Mouse (Mus musculus): ENCODE results near the gene Clec18a. TPM values are rescaled to one million over a fixed set of nuclear protein-coding genes. Genes with fewer than 3 reads are reported as not detected.
A peak's percentile ranks its signal among the peaks of the same experiment; 100 is the strongest.

The Clec18a gene
- polyA plus RNA-seq, 1 experiment from 2014 or later: not detected

GRCm38 (mm10) chr8:111034276-111034675 lies 58.0 kb downstream of the Clec18a start:
- Histone ChIP-seq H3K27ac (ENCODE audit: low read depth) (peak overlapping the region; percentile 83), H3K27me3 (ENCODE audit: insufficient read depth, low read length) (no peaks in the 10 kb centered on the region), H3K9ac (replicated peaks) (peak overlapping the region; percentile 80), H3K9me3 (ENCODE audit: low read length) (no peaks in the 10 kb centered on the region), H3K4me2 (ENCODE audit: low read depth, low read length) (peak overlapping the region; percentile 71), H3K4me1 (ENCODE audit: insufficient read depth) (peaks cover 30% of the 10 kb centered on the region), H3K4me3 (ENCODE audit: low read depth, low read length) (peak overlapping the region; percentile 62), H3K36me3 (replicated peaks; ENCODE audit: insufficient read depth, low read length) (peaks cover 30% of the 10 kb centered on the region)
- no peak for TF ChIP-seq CTCF (IDR thresholded peaks at IDR 0.05; ENCODE audit: low read depth)
- TF ChIP-seq EP300 (IDR thresholded peaks at IDR 0.05; ENCODE audit: low read depth): no peak
- peak; percentile 54 for DNase-seq
- ATAC-seq: peak; percentile 14
- WGBS (ENCODE audit: insufficient replicate concordance): 16% methylated on average over 12 of the region's 12 CpGs

- Histone ChIP-seq H3K4me1 (ENCODE audit: insufficient read depth) (peaks cover 30% of the 10 kb centered on the region), H3K9ac (replicated peaks) (peak overlapping the region; percentile 80), H3K4me3 (ENCODE audit: low read depth, low read length) (peak overlapping the region; percentile 62), H3K4me2 (ENCODE audit: low read depth, low read length) (peak overlapping the region; percentile 71), H3K27me3 (ENCODE audit: insufficient read depth, low read length) (no peaks in the 10 kb centered on the region), H3K27ac (ENCODE audit: low read depth) (peak overlapping the region; percentile 83), H3K36me3 (replicated peaks; ENCODE audit: insufficient read depth, low read length) (peaks cover 24% of the 10 kb centered on the region), H3K9me3 (ENCODE audit: low read length) (no peaks in the 10 kb centered on the region)
- ATAC-seq (peak; percentile 99), DNase-seq (peak; percentile 94)
- TF ChIP-seq EP300 (IDR thresholded peaks at IDR 0.05; ENCODE audit: low read depth) (0 out of 2 replicates have a peak, but pooled peaks have one; percentile 18), CTCF (IDR thresholded peaks at IDR 0.05; ENCODE audit: low read depth) (no peak)
- 7% methylated on average over 37 of the region's 37 CpGs for WGBS (ENCODE audit: insufficient replicate concordance)
Observed at GRCm38 (mm10) chr8:111033482-111034215, 58.6 kb downstream of the Clec18a start.

- Histone ChIP-seq H3K36me3 (replicated peaks; ENCODE audit: insufficient read depth, low read length) (peaks cover 18% of the 10 kb centered on the region), H3K9me3 (ENCODE audit: low read length) (no peaks in the 10 kb centered on the region), H3K27ac (ENCODE audit: low read depth) (peak within 1 kb of the TSS; percentile 83), H3K9ac (replicated peaks) (peak within 1 kb of the TSS; percentile 80), H3K4me1 (ENCODE audit: insufficient read depth) (peaks cover 34% of the 10 kb centered on the region), H3K27me3 (ENCODE audit: insufficient read depth, low read length) (no peaks in the 10 kb centered on the region), H3K4me3 (ENCODE audit: low read depth, low read length) (peak within 1 kb of the TSS; percentile 62), H3K4me2 (ENCODE audit: low read depth, low read length) (peak within 1 kb of the TSS; percentile 71)
- ATAC-seq: no peak
- no peak for DNase-seq
- 90% methylated on average over 7 of the region's 7 CpGs for WGBS (ENCODE audit: insufficient replicate concordance)
- TF ChIP-seq CTCF (IDR thresholded peaks at IDR 0.05; ENCODE audit: low read depth) (no peak), EP300 (IDR thresholded peaks at IDR 0.05; ENCODE audit: low read depth) (no peak)
Observed at GRCm38 (mm10) chr8:111032916-111033315, 59.3 kb downstream of the Clec18a start, which contains the start of gene Aars. Gene Aars, plus strand, starts transcription at chr8:111033144.

GRCm38 (mm10) chr8:111031572-111031971 lies 60.7 kb downstream of the Clec18a start, which contains the start of gene Ddx19b:
Gene Ddx19b, minus strand, starts transcription at chr8:111031751.
- TF ChIP-seq CTCF (IDR thresholded peaks at IDR 0.05; ENCODE audit: low read depth) (no peak), EP300 (IDR thresholded peaks at IDR 0.05; ENCODE audit: low read depth) (no peak)
- DNase-seq: no peak
- peaks cover 7% of the 10 kb centered on the region for H3K36me3 ChIP-seq (replicated peaks; ENCODE audit: insufficient read depth, low read length)
- no peak within 1 kb of the TSS for H3K27ac ChIP-seq (ENCODE audit: low read depth)
- H3K9ac ChIP-seq (replicated peaks): no peak within 1 kb of the TSS
- WGBS (ENCODE audit: insufficient replicate concordance): 95% methylated on average over 19 of the region's 19 CpGs
- no peak for ATAC-seq
- no peaks in the 10 kb centered on the region for H3K27me3 ChIP-seq (ENCODE audit: insufficient read depth, low read length)
- peaks cover 34% of the 10 kb centered on the region for H3K4me1 ChIP-seq (ENCODE audit: insufficient read depth)
- no peak within 1 kb of the TSS for H3K4me3 ChIP-seq (ENCODE audit: low read depth, low read length)
- no peaks in the 10 kb centered on the region for H3K9me3 ChIP-seq (ENCODE audit: low read length)
- H3K4me2 ChIP-seq (ENCODE audit: low read depth, low read length): no peak within 1 kb of the TSS

- peaks cover 20% of the 10 kb centered on the region for H3K4me1 ChIP-seq (ENCODE audit: insufficient read depth)
- 65% methylated on average over 6 of the region's 6 CpGs for WGBS (ENCODE audit: insufficient replicate concordance)
- TF ChIP-seq EP300 (IDR thresholded peaks at IDR 0.05; ENCODE audit: low read depth): no peak
- TF ChIP-seq CTCF (IDR thresholded peaks at IDR 0.05; ENCODE audit: low read depth): no peak
- no peaks in the 10 kb centered on the region for H3K36me3 ChIP-seq (replicated peaks; ENCODE audit: insufficient read depth, low read length)
- no peak for DNase-seq
- H3K9ac ChIP-seq (replicated peaks): no peak overlapping the region
- peak overlapping the region; percentile 19 for H3K4me3 ChIP-seq (ENCODE audit: low read depth, low read length)
- H3K9me3 ChIP-seq (ENCODE audit: low read length): no peaks in the 10 kb centered on the region
- H3K4me2 ChIP-seq (ENCODE audit: low read depth, low read length): peak overlapping the region; percentile 59
- no peak overlapping the region for H3K27ac ChIP-seq (ENCODE audit: low read depth)
- no peak for ATAC-seq
- no peaks in the 10 kb centered on the region for H3K27me3 ChIP-seq (ENCODE audit: insufficient read depth, low read length)
Observed at GRCm38 (mm10) chr8:111030045-111030444, 62.2 kb downstream of the Clec18a start.

- Histone ChIP-seq H3K4me3 (ENCODE audit: low read depth, low read length) (peak overlapping the region; percentile 19), H3K9ac (replicated peaks) (no peak overlapping the region), H3K27ac (ENCODE audit: low read depth) (no peak overlapping the region), H3K27me3 (ENCODE audit: insufficient read depth, low read length) (no peaks in the 10 kb centered on the region), H3K4me1 (ENCODE audit: insufficient read depth) (peaks cover 17% of the 10 kb centered on the region), H3K36me3 (replicated peaks; ENCODE audit: insufficient read depth, low read length) (no peaks in the 10 kb centered on the region), H3K4me2 (ENCODE audit: low read depth, low read length) (peak overlapping the region; percentile 59), H3K9me3 (ENCODE audit: low read length) (no peaks in the 10 kb centered on the region)
- TF ChIP-seq CTCF (IDR thresholded peaks at IDR 0.05; ENCODE audit: low read depth) (no peak), EP300 (IDR thresholded peaks at IDR 0.05; ENCODE audit: low read depth) (no peak)
- no peak for DNase-seq
- ATAC-seq: no peak
- WGBS (ENCODE audit: insufficient replicate concordance): 34% methylated on average over 4 of the region's 4 CpGs
Observed at GRCm38 (mm10) chr8:111029589-111029988, 62.6 kb downstream of the Clec18a start.
